Mouse (Mus musculus): ENCODE results near the gene Ppp1r16b.
"Not testable (repeated sequence)": the region's sequence is repeated elsewhere in the genome, so short reads cannot be mapped to it uniquely, and the experiment has no call there.

Gene Ppp1r16b

GRCm38 (mm10) chr2:158722991-158723551 lies 57.9 kb downstream of the Ppp1r16b start:
- no peak for DNase-seq (ENCODE audit: low spot score in 2 of 2)

GRCm38 (mm10) chr2:158723806-158724205 lies 58.6 kb downstream of the Ppp1r16b start:
- DNase-seq (ENCODE audit: low spot score in 2 of 2) = no peak

- no peak for DNase-seq (ENCODE audit: low spot score in 2 of 2)
Measured at GRCm38 (mm10) chr2:158726252-158726651, 61.1 kb downstream of the Ppp1r16b start.

GRCm38 (mm10) chr2:158728061-158728815 lies 63.0 kb downstream of the Ppp1r16b start:
- DNase-seq (ENCODE audit: low spot score in 2 of 2) = no peak

GRCm38 (mm10) chr2:158730896-158731295 lies 65.7 kb downstream of the Ppp1r16b start:
- no peak for DNase-seq (ENCODE audit: low spot score in 2 of 2)

GRCm38 (mm10) chr2:158732521-158732920 lies 67.3 kb downstream of the Ppp1r16b start:
- no peak for DNase-seq (ENCODE audit: low spot score in 2 of 2)

- no peak for DNase-seq (ENCODE audit: low spot score in 2 of 2)
Measured at GRCm38 (mm10) chr2:158733136-158733535, 67.9 kb downstream of the Ppp1r16b start.

GRCm38 (mm10) chr2:158733914-158734313 lies 68.7 kb downstream of the Ppp1r16b start:
- DNase-seq (ENCODE audit: low spot score in 2 of 2) = no peak

- peak; percentile 52 to 53 for DNase-seq (ENCODE audit: low spot score in 2 of 2)
Measured at GRCm38 (mm10) chr2:158734500-158735152, 69.4 kb downstream of the Ppp1r16b start.

GRCm38 (mm10) chr2:158735340-158735739 lies 70.1 kb downstream of the Ppp1r16b start:
- no peak for DNase-seq (ENCODE audit: low spot score in 2 of 2)

GRCm38 (mm10) chr2:158736247-158736646 lies 71.0 kb downstream of the Ppp1r16b start:
- DNase-seq (ENCODE audit: low spot score in 2 of 2) = not testable (repeated sequence)

GRCm38 (mm10) chr2:158738591-158738990 lies 73.4 kb downstream of the Ppp1r16b start:
- DNase-seq (ENCODE audit: low spot score in 2 of 2) = no peak

- no peak for DNase-seq (ENCODE audit: low spot score in 2 of 2)
Measured at GRCm38 (mm10) chr2:158739113-158739512, 73.9 kb downstream of the Ppp1r16b start.

GRCm38 (mm10) chr2:158741011-158741501 lies 75.9 kb downstream of the Ppp1r16b start:
- DNase-seq (ENCODE audit: low spot score in 2 of 2) = no peak

GRCm38 (mm10) chr2:158742431-158742830 lies 77.2 kb downstream of the Ppp1r16b start:
- no peak for DNase-seq (ENCODE audit: low spot score in 2 of 2)

- no peak for DNase-seq (ENCODE audit: low spot score in 2 of 2)
Measured at GRCm38 (mm10) chr2:158743518-158744141, 78.4 kb downstream of the Ppp1r16b start.

GRCm38 (mm10) chr2:158745049-158745482 lies 79.9 kb downstream of the Ppp1r16b start:
- DNase-seq (ENCODE audit: low spot score in 2 of 2) = no peak

- DNase-seq (ENCODE audit: low spot score in 2 of 2) = no peak
Measured at GRCm38 (mm10) chr2:158746164-158746563, 81.0 kb downstream of the Ppp1r16b start.

- no peak for DNase-seq (ENCODE audit: low spot score in 2 of 2)
Measured at GRCm38 (mm10) chr2:158749366-158749765, 84.2 kb downstream of the Ppp1r16b start.

- no peak for DNase-seq (ENCODE audit: low spot score in 2 of 2)
Measured at GRCm38 (mm10) chr2:158760231-158760630, 95.0 kb downstream of the Ppp1r16b start.

GRCm38 (mm10) chr2:158762339-158762738 lies 97.1 kb downstream of the Ppp1r16b start:
- no peak for DNase-seq (ENCODE audit: low spot score in 2 of 2)

- DNase-seq (ENCODE audit: low spot score in 2 of 2) = peak; percentile 94 to 95
Measured at GRCm38 (mm10) chr2:158767742-158768339, 102.6 kb downstream of the Ppp1r16b start, which contains the start of gene Fam83d. Gene Fam83d (plus strand): TSS chr2:158768093.
